Mouse (Mus musculus) myocyte (in vitro differentiated cells): ENCODE data around the gene Wdr77.

ENCODE experiments used
- MYOD1 ChIP-seq, 3 experiments: IDR thresholded peaks; one replicate each; pipeline ENCODE4 v1.6.1; 2011; ENCODE audit warnings: control low read depth in 2 of 3, low read depth in 2 of 3, mild to moderate bottlenecking in 2 of 3, moderate library complexity in 1 of 3; ENCODE audit not compliant: insufficient read length in 2 of 3, control insufficient read depth in 1 of 3
- POLR2A ChIP-seq: IDR thresholded peaks from one replicate; pipeline ENCODE4 v1.6.1; 2011; ENCODE audit warnings: low read depth, mild to moderate bottlenecking, control low read depth, moderate library complexity; ENCODE audit not compliant: insufficient read length

- no peak for TF ChIP-seq POLR2A
- TF ChIP-seq MYOD1 (IDR thresholded peaks at IDR 0.05; ENCODE audit: control insufficient read depth in 1 of 3, insufficient read length in 2 of 3, low read depth in 2 of 3) = no peak
These were observed 830 bp downstream of the Wdr77 start, which contains the start of gene Atp5f1 for GRCm38 (mm10) chr3:105959999-105960398.
